Mouse (Mus musculus): ENCODE results near the gene Nrbf2. TPM values are rescaled to one million over a fixed set of nuclear protein-coding genes. Genes with fewer than 3 reads are reported as not detected.

Gene Nrbf2
- polyA plus RNA-seq, 1 experiment from 2014 or later, result 35.6 TPM

Other genes starting within 250 kb of the Nrbf2 start
- 38.0 and 42.6 TPM in 2 replicates for gene Jmjd1c, start 189.2 kb downstream of the Nrbf2 start, polyA plus RNA-seq (2015; fragmentation: Nextera tagmentation; extraction: Ambion mirVana)
- gene Reep3, start 188.4 kb downstream of the Nrbf2 start, polyA plus RNA-seq (2015; fragmentation: Nextera tagmentation; extraction: Ambion mirVana), result 47.0 and 49.1 TPM in 2 replicates